Mouse (Mus musculus): ENCODE measurements around the gene Aox3. TPM values are rescaled to one million over a fixed set of nuclear protein-coding genes. Genes with fewer than 3 reads are reported as not detected.

Gene Aox3
- total and polyA plus RNA-seq, 3 experiments: not detected

DNA sequence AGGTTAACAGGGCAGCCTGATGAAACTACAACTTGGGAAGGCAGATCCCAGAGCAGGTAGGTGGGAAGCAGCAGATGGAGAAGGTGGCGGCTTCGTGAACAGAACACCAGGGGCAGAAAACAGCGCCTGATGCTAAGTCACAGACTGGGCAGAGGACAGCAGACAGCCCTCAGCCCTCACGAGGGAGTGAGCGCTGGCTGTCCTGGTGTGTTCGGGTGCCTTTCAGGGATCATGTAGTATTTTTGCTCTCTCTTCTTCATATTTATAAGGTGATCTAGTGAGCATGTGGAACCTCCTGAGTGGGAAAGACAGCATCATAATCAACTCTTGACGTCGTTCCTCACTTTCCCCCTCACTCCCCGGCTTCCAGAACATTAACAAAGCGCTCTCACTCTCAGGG is 33.1 kb downstream of the Aox3 start:
- no peak overlapping the region for H3K4me3 ChIP-seq (ENCODE audit: control insufficient read depth in 1 of 2, insufficient read depth in 1 of 2, low read depth in 2 of 2, low read length in 2 of 2)

GRCm38 (mm10) chr1:58147776-58148175 is 34.8 kb downstream of the Aox3 start:
- Histone ChIP-seq H3K27me3 (ENCODE audit: control insufficient read depth in 1 of 2, insufficient read depth in 2 of 2, low read length in 2 of 2) (no peaks in the 10 kb centered on the region), H3K27ac (ENCODE audit: control insufficient read depth, low read depth, low read length) (no peak overlapping the region), H3K9ac (ENCODE audit: control insufficient read depth, low read depth, low read length, poor library complexity, severe bottlenecking) (no peak overlapping the region), H3K36me3 (ENCODE audit: control insufficient read depth in 1 of 2, insufficient read depth in 2 of 2, low read length in 2 of 2) (no peaks in the 10 kb centered on the region), H3K4me3 (ENCODE audit: control insufficient read depth in 1 of 2, insufficient read depth in 1 of 2, low read depth in 2 of 2, low read length in 2 of 2) (no peak overlapping the region), H3K79me2 (ENCODE audit: control insufficient read depth, insufficient read depth, low read length, poor library complexity) (no peaks in the 10 kb centered on the region), H3K4me1 (ENCODE audit: control insufficient read depth in 1 of 2, insufficient read depth in 2 of 2, low read length in 2 of 2) (no peaks in the 10 kb centered on the region), H3K9me3 (replicated peaks; ENCODE audit: insufficient read depth, low read length) (no peaks in the 10 kb centered on the region)
- no peak for TF ChIP-seq POLR2AphosphoS5 (IDR thresholded peaks at IDR 0.05; ENCODE audit: borderline replicate concordance, low read depth, low read length)
- no peak for TF ChIP-seq TCF12 (IDR thresholded peaks at IDR 0.05; ENCODE audit: low read depth, low read length)
- no peak for TF ChIP-seq ZKSCAN1 (IDR thresholded peaks at IDR 0.05; ENCODE audit: low read depth, low read length)
- TF ChIP-seq TBP (IDR thresholded peaks at IDR 0.05; ENCODE audit: low read depth, low read length): no peak
- no peak for TF ChIP-seq ZMIZ1 (IDR thresholded peaks at IDR 0.05; ENCODE audit: low read depth, low read length)
- no peak for TF ChIP-seq UBTF (IDR thresholded peaks at IDR 0.05; ENCODE audit: borderline replicate concordance, insufficient read depth, low read depth, low read length)
- no peak for TF ChIP-seq KAT2A (conservative IDR thresholded peaks at IDR 0.05; ENCODE audit: low read depth, low read length)
- TF ChIP-seq CTCF (IDR thresholded peaks at IDR 0.05 in 2 of 3, conservative IDR thresholded peaks at IDR 0.05 in 1 of 3; ENCODE audit: control insufficient read depth in 1 of 3, insufficient read depth in 1 of 3, low read depth in 2 of 3, low read length in 3 of 3, poor library complexity in 1 of 3, severe bottlenecking in 1 of 3): no peak
- no peak for TF ChIP-seq ZNF384 (IDR thresholded peaks at IDR 0.05; ENCODE audit: low read depth, low read length)
- TF ChIP-seq NRF1 (IDR thresholded peaks at IDR 0.05; ENCODE audit: insufficient read depth, low read depth, low read length, poor library complexity, severe bottlenecking): no peak
- TF ChIP-seq USF2 (IDR thresholded peaks at IDR 0.05; ENCODE audit: borderline replicate concordance in 1 of 2, insufficient read depth in 1 of 2, low read depth in 1 of 2, low read length in 2 of 2): no peak
- no peak for TF ChIP-seq POLR2A (IDR thresholded peaks at IDR 0.05; ENCODE audit: control insufficient read depth in 1 of 2, insufficient read depth in 1 of 2, low read depth in 1 of 2, low read length in 2 of 2, poor library complexity in 1 of 2)
- no peak for TF ChIP-seq MXI1 (IDR thresholded peaks at IDR 0.05; ENCODE audit: low read depth, low read length)
- TF ChIP-seq ELF1 (IDR thresholded peaks at IDR 0.05; ENCODE audit: low read depth, low read length): no peak
- TF ChIP-seq USF1 (IDR thresholded peaks at IDR 0.05; ENCODE audit: low read depth, low read length): no peak
- no peak for TF ChIP-seq ZC3H11A (IDR thresholded peaks at IDR 0.05; ENCODE audit: low read depth, low read length)
- DNase-seq (ENCODE audit: low read depth, low spot score): no peak

More for the DNA sequence above, 33.1 kb downstream of the Aox3 start:
- TF ChIP-seq NELFE (IDR thresholded peaks at IDR 0.05; ENCODE audit: low read depth, low read length) (no peak), E2F4 (IDR thresholded peaks at IDR 0.05; ENCODE audit: borderline replicate concordance, low read depth, low read length) (no peak), TBP (IDR thresholded peaks at IDR 0.05; ENCODE audit: low read depth, low read length) (no peak), GATA1 (IDR thresholded peaks at IDR 0.05; ENCODE audit: low read depth, low read length) (no peak), UBTF (IDR thresholded peaks at IDR 0.05; ENCODE audit: borderline replicate concordance, insufficient read depth, low read depth, low read length) (no peak), MEF2A (IDR thresholded peaks at IDR 0.05; ENCODE audit: extremely low read depth, insufficient replicate concordance, low read depth, low read length, poor library complexity, severe bottlenecking) (no peak), ZNF384 (IDR thresholded peaks at IDR 0.05; ENCODE audit: low read depth, low read length) (no peak), ETS1 (IDR thresholded peaks at IDR 0.05; ENCODE audit: low read depth, low read length) (no peak), CTCF (IDR thresholded peaks at IDR 0.05 in 2 of 3, conservative IDR thresholded peaks at IDR 0.05 in 1 of 3; ENCODE audit: control insufficient read depth in 1 of 3, insufficient read depth in 1 of 3, low read depth in 2 of 3, low read length in 3 of 3, poor library complexity in 1 of 3, severe bottlenecking in 1 of 3) (no peak), KAT2A (conservative IDR thresholded peaks at IDR 0.05; ENCODE audit: low read depth, low read length) (no peak), CHD1 (IDR thresholded peaks at IDR 0.05; ENCODE audit: low read depth, low read length) (no peak), MXI1 (IDR thresholded peaks at IDR 0.05; ENCODE audit: low read depth, low read length) (no peak), ZMIZ1 (IDR thresholded peaks at IDR 0.05; ENCODE audit: low read depth, low read length) (no peak), POLR2AphosphoS2 (IDR thresholded peaks at IDR 0.05; ENCODE audit: low read length) (no peak), MYC (IDR thresholded peaks at IDR 0.05; ENCODE audit: low read depth, low read length) (no peak), CHD2 (IDR thresholded peaks at IDR 0.05; ENCODE audit: low read length) (no peak)
- Histone ChIP-seq H3K9me3 (replicated peaks; ENCODE audit: insufficient read depth, low read length) (no peaks in the 10 kb centered on the region), H3K27me3 (ENCODE audit: control insufficient read depth in 1 of 2, insufficient read depth in 2 of 2, low read length in 2 of 2) (no peaks in the 10 kb centered on the region; a peak in 1 of 4 replicates), H3K79me2 (ENCODE audit: control insufficient read depth, insufficient read depth, low read length, poor library complexity) (no peaks in the 10 kb centered on the region), H3K36me3 (ENCODE audit: control insufficient read depth in 1 of 2, insufficient read depth in 2 of 2, low read length in 2 of 2) (no peaks in the 10 kb centered on the region), H3K27ac (ENCODE audit: control insufficient read depth, low read depth, low read length) (no peak overlapping the region), H3K4me1 (ENCODE audit: control insufficient read depth in 1 of 2, insufficient read depth in 2 of 2, low read length in 2 of 2) (no peaks in the 10 kb centered on the region), H3K9ac (ENCODE audit: control insufficient read depth, low read depth, low read length, poor library complexity, severe bottlenecking) (no peak overlapping the region)
- no peak for DNase-seq (ENCODE audit: low read depth, low spot score)

Data from MEL (cell line).